Mouse (Mus musculus) ES-CJ7 (cell line): ENCODE data around the gene H2afj.

Experiments
- DNase-seq: peaks from one replicate; pipeline ENCODE4 v3.0.0; 2011; ENCODE audit warnings: low read depth, low spot score

H2afj gene

DNA sequence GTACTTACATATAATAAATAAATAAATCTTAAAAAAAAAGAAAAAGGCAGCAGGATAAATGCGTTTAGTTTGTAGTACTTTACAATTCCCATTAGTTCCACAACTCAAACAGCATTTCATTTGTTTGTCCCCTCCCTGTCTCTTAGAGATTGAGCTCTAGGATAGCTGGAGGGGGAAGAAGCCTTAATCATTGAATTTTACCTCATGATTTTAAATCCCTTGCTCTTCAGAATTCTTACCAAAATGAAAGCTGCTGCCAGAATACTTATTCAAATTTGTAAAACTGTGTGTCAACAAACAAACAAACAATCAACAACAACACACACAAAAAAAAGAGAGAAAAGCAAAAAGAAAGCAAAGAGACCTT lies 2.7 kb upstream of the H2afj start:
- no peak for DNase-seq

DNA sequence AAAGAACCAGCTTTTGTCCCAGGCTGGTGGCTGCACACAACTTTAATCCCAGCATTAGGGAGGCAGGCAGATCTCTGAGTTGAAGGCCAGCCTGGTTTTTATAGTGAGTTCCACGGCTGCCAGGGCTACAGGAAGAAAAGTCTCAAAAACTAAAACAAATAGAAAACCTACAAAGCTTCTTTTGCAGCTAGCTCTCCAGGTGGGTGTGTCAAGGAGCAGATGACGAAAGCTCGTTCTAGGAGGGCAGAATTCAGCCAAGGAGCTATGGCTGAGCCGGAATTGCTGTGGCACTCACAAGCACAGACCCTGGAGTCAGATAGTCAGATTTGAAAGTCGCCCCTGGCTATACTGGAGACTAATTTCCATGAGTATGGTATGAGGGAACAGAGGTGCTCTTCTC lies 1.2 kb upstream of the H2afj start:
- no peak for DNase-seq

DNA sequence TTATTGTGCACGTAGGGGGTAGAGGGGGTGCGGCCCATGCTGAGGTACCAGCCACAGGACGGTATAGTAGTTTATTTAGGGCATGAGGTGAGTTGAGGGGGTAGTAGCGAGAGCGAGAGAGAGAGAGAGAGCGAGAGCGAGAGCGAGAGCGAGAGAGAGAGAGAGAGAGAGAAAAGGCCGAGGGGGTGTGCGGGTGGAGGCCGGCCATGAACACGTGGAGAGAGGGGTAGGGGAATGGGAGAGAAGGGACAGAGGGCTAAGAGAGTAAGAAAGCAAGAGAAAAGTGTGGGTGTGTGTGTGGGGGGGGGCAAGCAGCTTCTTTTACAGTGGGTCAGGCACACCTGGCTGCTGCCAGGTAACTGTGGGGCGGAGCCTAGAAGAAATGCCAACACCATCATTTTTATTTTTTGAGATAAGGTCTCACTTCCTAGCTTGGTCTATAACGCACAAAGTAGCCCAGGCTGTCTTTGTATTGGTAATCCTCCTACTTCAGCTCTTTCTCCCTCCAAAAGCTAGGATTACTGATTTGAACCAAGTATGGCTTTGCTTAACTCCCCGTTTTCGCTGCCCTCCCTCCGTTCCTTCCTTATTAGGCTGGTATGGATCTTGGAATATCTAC lies 540 bp upstream of the H2afj start:
- no peak for DNase-seq

DNA sequence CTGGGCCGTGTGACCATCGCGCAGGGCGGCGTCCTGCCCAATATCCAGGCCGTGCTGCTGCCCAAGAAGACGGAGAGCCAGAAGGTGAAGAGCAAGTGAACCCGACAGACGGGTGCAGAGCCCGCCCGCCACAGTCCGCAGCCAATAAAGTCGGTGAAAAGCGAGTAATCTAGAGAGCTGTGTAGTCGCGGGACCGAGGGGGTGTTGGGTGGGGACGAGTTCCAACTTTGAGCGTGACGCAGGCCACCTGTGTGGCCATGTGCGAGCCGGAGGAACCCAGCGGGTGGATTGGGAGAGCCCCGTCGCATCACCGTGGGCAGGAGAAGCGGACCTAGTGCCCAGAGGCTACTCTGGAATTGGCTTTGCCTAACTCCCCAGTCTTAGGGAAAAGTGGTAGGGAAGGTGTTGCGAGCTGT lies 595 bp downstream of the H2afj start:
- DNase-seq, result no peak

DNA sequence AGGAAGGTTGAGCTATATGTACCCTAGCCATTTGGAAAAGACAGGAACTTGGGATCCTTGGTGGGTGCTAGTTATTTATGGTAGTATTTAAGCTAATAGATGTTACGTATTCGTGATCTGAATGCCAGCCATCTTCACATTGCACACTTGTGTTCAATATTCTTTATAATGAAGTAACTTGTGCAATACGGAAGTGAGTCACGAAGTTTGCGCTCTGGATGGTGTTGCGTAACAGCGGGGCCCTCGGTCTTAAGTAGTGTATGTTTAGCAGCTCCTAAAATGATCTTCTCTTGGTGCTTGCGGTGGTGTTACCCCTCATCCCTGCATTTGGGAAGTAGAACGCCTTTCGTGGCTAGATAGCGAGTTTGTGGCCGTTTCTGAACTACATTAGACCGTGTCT lies 1.0 kb downstream of the H2afj start:
- DNase-seq, result no peak

DNA sequence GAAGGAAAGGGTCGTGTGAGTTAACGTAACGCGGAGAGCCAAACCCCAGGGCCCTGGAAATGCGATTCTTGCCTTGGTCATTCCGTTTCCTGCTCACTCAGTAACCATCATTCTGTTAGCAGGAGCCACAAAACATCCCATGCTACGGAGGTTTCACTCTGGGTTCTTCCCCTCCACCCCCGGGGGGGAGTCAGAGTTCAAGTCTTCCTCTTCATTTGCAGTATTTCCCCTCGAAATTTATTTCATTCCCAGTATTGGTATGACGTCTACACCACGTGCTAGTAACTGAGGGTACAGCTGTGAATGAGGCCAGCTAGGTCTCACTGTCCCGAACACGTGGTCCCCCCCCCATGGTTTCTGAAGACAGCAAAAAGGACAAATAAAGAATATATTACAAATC lies 1.6 kb downstream of the H2afj start:
- DNase-seq, result no peak

DNA sequence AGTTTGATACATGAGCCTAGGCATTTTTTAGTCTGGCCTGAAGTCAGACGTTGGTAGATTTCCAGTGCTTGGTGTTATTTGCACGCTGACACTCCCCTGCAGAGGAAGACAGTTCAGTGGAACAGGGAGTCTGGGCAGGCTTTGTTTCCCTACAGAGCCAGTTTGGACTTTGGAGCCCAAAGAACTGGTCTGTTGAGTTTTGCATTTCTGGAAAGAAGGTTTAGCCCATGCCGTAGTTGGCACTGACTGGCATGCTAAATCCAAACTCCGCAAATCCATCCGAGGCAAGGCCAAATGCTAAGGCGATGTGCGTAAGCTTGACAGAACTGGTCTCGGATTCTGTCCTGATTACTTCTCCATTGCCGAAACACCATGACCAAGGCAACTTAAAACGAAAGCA lies 3.2 kb downstream of the H2afj start:
- no peak for DNase-seq

DNA sequence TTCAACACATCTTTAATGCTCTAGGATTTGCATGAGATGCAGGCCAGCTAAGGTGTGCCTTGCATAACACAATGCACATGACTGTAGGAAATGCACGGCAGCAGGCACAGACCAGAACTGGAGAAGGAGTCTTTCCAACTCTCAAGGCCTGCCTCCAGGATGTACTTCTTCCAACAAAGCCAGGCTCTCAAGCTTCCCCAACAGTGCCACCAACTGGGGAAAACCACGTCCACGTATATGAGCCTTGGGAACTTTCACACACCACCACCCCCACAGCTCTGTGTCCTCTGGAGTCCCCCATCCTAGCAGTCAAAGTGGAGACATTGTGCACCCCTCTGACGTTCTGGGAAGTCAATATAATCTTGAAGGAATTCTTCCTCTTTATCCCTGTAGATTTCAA lies 5.1 kb downstream of the H2afj start:
- DNase-seq, result peak; percentile 72

DNA sequence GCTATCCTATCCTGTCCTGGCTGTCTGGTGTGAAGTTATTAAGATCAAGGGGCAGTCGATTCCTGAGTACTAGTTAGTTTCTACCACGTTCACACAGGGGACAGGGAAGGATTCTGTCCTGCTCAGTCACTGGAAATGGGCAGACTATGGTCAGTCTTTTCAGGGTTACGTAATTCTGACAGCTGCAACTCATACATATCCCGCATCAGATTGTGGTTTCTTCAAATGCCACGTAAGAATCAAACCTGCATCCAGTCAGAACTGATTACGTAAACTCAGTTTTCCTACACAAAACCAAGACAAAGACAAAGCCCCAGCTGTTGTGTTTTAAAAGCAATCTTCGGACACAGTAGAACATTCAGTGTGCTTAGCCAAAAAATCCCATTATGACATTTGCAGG lies 7.3 kb downstream of the H2afj start:
- DNase-seq, result no peak

DNA sequence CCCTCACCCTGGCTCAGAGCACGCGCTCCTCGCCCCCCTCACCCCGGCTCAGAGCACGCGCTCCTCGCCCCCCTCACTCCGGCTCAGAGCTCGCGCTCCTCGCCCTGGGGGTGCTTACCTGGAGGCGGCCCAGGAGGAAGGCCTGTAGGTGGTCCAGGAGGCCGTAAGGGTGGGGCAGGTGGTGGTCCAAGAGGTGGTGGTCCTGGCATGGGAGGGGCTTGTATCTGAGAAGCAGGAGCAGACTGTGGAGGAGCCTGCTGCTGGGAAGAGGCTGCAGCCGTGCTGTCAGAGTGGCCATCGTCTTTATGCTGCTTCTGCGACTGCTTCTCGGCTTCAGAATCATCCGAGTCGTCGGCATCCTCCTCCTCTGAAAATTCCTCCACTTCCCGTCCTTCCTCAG lies 8.8 kb downstream of the H2afj start:
- no peak for DNase-seq

DNA sequence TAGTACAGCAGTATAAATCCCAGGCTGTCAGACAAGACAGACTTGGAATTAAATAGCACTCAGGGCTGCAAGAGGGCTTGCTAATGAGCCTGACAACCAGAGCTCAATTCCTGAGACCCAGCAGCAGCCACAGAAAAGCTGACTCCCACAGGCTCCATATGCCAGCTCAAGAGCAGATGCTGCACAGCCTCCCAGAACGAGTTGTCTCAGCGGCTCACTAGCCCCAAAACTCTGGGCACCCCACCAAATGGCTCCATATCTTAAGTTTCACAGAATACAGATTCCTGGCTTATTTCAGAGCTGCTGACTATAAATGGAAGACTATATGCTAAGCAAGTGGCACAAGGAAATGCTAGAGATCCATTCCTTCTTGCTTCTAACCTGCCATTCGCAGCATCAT lies 9.5 kb downstream of the H2afj start:
- no peak for DNase-seq

DNA sequence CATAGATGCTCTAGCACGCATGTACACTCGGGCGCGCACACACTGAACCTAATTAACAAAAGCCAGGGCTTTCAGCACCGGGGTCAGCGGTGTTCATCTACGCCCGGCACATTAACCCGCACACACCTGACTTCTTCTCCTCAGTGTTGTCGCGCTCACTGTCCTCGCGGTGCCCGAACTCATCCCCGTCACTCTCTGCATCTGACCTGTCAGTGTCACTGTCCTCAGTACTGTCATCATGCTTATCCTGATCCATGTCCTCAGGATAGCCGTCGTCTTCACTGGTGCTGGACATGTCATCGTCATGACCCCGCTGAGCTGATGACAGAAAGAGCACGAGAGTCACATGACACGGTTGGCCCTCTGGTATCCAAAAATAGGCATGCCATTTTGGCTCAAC lies 12.3 kb downstream of the H2afj start:
- DNase-seq, result no peak

DNA sequence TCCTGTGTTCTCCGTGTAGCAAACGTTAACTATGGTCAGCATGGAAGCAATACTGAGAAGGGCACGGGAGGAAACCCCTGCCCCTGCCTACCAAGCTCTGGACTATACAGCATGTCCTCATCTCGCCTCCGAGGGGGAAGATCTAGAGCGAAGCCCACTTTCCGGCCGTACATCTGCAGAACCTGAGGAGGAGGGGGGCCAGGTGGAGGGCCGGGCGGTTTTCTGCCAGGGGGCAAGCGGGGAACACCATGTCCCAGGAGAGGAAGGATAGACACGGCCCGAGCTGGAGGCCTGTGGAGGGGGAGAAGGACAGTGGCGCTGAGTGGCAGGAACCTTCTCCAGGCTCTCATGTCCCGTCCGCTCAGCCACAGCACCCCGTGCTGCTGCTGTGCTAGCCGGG lies 13.0 kb downstream of the H2afj start:
- DNase-seq, result no peak

DNA sequence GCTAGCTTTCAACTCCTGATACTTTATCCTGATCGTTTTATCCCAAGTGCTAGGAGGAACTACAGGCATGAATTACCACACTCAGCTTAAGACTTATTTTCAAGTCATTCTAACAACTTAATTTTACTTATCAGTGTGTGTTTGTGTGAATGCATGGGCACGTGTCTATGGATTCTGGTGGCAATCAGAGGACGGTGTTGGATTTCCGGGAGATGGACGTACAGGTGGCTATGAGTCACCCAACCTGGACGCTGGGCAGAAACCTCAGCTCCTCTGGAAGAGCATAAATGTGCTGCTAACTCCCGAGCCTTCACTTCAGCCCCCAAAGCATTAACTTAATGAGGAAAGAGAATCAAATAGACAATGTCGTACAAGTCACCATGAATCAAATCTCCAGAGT lies 16.9 kb downstream of the H2afj start:
- no peak for DNase-seq

DNA sequence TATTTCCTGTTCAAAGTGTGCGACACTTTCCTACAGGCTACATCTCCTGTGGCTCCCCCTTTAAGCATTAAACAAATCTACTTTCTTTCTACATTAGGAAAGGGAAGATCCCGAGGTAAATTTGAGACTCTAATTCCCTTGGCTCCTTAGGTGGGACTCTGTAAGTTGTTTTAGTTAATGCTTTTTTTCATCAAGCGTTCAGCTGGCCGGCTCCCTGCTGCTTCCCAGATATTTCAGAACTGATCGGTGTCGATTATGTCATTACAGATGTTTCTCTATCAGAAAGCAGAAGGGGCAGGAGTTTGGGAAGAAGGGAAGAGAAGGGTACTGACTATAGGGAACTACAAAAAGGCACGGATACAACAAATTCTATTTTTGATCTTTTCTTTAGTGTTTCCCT lies 19.1 kb downstream of the H2afj start:
- no peak for DNase-seq

DNA sequence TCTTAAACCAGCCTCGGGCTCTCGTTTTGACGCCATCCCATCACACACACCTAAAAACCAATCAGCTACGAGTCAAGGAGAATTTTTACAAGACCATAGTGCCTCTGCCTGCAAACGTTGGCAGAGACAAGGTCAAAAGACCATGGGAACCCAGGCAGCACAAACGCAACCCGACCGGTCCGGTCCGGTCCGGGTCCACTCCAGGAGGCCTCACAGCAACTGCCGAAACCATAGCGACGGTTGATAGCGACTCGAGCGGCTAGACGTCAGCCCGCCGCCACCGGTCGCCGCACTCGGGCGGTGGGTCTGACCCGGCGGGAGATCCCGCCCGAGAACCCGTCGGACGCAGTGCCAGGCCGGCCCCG lies 19.5 kb downstream of the H2afj start, which contains the start of gene BC049715:
Gene BC049715 (plus strand): TSS at position 111 of the 365 bp plus-strand sequence.
- DNase-seq, result peak; percentile 86

DNA sequence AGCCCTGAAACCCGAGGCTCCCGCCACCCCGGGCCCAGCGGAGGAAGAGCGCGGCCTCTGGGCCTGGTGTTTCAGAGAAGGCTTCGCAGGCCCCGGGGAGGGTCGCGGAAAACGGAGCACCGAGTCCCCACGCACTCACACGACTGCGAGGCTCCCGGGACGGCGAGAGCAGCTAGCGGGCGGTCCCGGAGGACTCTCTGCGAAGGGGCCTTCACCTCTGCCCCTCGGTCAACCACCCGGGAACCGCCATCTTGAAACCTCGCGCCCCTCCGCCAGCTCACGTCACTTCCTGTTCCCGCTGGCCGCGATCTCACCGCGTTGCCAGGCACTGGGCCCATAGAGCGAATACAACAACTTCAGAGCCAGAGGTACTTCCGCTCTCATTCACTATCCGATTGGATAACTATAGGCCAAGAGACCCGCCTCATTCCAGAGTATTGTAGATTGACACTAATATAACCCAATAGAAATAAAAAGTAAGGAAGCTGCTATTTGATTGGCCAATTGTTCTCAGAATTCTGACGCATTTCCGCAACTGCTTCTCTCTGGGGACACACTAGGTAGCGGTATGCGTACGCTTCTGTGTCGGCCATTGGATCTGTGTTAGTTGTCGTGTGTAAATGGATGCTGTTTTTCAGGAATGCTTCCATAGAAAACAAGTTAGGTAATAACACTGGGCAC lies 20.0 kb downstream of the H2afj start, which contains the start of gene Wbp11:
Gene Wbp11 (minus strand): TSS at position 353 of the 681 bp plus-strand sequence.
- peak; percentile 99 for DNase-seq

DNA sequence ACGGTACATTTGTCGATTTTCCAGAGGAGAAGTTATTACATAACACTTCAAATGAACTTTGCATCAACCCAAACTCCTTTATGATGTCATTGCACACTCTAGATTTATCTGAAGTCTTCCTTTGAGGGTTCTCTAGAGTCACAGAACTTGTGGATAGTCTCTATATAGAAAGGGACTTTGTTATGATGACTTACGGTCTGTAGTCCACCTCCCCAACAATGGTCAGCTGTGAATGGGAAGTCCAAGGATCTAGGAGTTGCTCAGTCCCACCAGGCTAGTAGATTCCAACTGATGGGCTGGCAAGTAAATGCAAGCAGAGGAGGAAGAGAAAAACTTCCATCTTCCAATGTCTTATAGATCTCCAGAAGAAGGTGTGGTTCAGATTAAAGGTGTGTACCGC lies 20.6 kb downstream of the H2afj start:
- no peak for DNase-seq

DNA sequence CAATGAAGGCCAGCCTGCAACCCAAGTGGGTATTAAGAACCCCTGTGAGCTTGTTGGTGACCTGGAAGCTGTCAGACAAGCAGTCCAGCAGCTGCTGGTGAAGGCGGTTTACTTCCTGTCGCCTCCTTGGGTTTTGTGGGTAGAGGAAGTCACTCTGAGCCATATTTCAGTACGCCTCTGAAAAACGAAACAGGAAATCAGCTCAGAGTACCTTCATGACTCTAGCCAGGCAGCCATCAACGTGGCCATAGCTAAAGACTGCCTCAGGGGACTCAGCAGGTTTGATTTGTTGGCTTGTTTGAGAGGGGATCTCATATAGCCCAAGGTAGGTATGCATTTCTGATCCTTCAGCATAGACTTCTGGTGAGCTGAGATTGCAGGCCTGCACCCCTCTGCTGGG lies 23.7 kb downstream of the H2afj start:
- DNase-seq, result no peak

DNA sequence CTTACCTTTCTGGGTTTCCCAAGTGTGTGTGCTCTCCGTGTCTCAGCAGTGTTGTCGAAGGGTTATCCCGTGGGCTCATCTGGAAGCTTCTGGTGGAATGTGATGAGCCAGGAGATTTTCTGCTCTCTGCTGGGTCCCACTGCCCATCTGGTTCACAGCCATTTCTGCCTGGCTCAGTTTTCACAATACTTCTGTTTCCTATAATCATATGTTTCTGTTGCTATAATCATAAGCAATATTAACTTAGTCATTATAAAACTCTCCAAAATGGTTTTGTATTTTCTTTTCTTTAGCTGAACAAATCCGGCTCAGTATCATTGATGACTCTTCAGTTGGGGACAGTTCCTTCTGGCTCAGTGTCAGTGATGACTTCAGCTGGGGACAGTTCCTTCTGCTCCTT lies 27.3 kb downstream of the H2afj start, which contains the start of gene Smco3:
Gene Smco3 (minus strand): TSS at position 101 of the 400 bp plus-strand sequence.
- no peak for DNase-seq

DNA sequence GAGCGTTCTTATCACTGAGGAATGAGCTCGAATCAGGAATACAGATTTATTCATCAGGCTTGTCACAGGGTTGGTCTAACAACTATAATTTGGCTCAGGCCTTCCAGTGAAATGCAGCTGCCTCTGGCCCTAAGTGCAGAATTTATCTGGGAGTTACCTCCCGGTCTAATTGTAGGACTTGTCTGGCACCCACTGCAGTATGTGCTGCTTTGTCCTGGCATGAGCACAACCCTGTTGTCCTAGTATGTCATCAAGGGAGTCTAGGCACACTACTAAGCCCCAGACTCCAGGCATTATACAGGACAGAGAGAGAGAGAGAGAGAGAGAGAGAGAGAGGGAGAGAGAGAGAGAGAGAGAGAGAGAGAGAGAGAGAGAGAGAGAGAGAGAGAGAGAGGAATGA lies 29.3 kb downstream of the H2afj start:
- no peak for DNase-seq

DNA sequence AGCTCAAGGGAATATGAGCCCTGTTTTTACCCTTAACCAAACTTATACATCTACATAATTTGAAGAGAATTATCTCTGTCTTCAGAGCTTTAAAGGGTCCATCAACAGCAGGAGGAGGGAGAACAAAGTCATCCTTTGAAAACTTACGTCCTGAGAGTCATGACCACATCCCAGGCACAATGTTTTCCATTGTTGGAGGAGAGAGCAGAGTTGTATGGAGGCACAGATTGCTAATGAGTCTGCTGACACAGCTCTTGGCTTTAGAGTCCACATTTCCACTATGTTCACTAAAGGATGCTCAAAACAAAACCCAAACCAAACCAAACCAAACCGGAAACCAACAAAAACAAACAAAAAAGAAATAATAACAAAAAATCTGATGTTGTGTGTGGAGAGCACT lies 36.9 kb downstream of the H2afj start:
- DNase-seq, result no peak

DNA sequence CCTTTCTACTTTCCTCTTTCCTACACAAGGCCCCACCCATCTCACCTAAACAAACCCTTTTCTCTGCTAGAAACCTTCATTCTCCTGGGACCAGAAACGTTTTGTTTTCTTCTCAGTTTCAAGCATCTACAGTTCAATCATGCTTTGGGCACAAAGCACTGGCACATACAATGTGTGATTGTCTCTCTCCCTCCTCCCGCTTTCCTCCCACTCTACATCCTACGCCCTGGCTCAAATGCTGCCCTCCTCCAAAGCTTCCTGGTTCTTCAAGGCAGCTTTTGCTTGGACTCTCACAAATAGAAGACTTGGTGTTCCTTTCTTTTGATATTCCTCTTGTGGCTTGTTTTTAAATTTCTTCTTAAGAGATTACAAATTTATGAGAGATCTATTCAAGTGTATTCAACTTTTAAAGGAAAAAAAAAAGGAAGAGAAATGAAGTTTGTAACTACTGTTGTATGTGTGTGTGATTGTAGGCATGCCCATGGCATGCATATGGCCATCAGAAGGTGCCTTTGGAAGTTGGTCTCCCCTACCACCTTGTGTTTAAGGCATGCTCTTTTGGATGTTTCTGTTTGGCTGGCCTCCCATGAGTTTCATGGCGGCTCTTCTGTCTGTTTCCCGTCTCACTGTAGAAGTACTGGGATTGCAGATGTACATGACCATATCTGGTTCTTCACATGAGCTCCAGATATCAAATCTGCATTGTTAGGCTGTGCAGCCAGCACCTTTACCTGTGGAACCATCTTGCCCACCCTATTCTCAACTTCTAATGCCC lies 37.8 kb downstream of the H2afj start:
- DNase-seq, result no peak
